Mouse (Mus musculus): ENCODE measurements at regions not wholly inside any gene's neighbourhood (a gene's known extent, or its start where the extent isn't known, plus 50 kb on each side); places are given as distances from the start of the nearest gene placed in this dataset.

DNA sequence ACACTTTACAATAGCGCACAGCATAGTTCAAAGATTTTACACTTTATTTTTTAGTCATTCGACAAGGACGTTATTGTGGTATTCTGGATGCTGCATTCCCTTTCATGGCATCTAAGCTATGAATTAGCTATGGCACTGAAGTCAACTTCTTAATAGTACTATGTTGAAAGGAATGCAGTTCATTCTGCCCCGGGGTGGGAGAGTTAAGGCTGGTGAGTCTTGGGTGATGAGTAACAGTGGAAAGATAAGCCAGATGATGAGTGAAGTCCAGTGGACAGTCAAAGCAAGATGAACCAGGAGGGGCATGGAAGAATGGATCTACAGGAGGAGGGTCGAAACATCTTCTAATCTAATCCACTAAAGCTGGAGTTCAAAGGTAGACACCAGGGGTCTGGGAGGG, 63.4 kb upstream of the Tspan2 start:
- WGBS = 83% methylated on average over 5 of the region's 5 CpGs
- H3K36me3 ChIP-seq (ENCODE audit: control insufficient read depth, insufficient read depth, low read length) = no peaks in the 10 kb centered on the region
- H3K9me3 ChIP-seq (replicated peaks; ENCODE audit: control insufficient read depth, low read length) = no peaks in the 10 kb centered on the region
- no peak overlapping the region for H3K9ac ChIP-seq (ENCODE audit: low read length)
- H3K4me1 ChIP-seq (ENCODE audit: control insufficient read depth, insufficient read depth, low read length) = no peaks in the 10 kb centered on the region
- H3K27ac ChIP-seq (ENCODE audit: low read length) = no peak overlapping the region
- no peak overlapping the region for H3K4me2 ChIP-seq (ENCODE audit: low read depth, low read length)
- no peak overlapping the region for H3K4me3 ChIP-seq (replicated peaks; ENCODE audit: low read length)
- no peak for ATAC-seq (ENCODE audit: insufficient read depth, low FRiP score)
- H3K27me3 ChIP-seq (ENCODE audit: control insufficient read depth, insufficient read depth, low read length) = no peaks in the 10 kb centered on the region

DNA sequence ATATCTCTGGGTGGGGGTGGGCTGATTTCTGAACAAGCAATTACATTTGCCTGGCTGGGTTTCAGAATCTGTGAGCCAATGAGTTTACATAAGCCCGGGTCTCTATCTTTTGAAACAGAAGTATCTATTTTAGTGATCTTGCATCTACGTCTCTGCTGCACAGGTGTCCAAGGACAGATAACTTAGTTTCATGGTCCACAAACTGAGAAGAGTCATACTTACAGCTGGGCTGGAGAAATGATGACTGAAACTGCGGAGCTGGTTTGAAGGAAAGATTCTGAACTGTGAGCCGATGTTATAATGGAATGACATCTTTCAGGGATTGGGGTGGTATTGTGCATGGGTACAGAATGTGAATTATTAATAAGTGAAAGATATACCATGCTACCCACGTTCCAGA, 60.8 kb upstream of the Tspan2 start:
- WGBS = 65% methylated on average over 5 of the region's 5 CpGs
- Histone ChIP-seq H3K27ac (ENCODE audit: low read length) (no peak overlapping the region), H3K9me3 (replicated peaks; ENCODE audit: control insufficient read depth, low read length) (no peaks in the 10 kb centered on the region), H3K36me3 (ENCODE audit: control insufficient read depth, insufficient read depth, low read length) (no peaks in the 10 kb centered on the region), H3K27me3 (ENCODE audit: control insufficient read depth, insufficient read depth, low read length) (no peaks in the 10 kb centered on the region), H3K9ac (ENCODE audit: low read length) (no peak overlapping the region), H3K4me3 (replicated peaks; ENCODE audit: low read length) (no peak overlapping the region), H3K4me2 (ENCODE audit: low read depth, low read length) (no peak overlapping the region), H3K4me1 (ENCODE audit: control insufficient read depth, insufficient read depth, low read length) (no peaks in the 10 kb centered on the region)
- ATAC-seq (ENCODE audit: insufficient read depth, low FRiP score) = no peak

DNA sequence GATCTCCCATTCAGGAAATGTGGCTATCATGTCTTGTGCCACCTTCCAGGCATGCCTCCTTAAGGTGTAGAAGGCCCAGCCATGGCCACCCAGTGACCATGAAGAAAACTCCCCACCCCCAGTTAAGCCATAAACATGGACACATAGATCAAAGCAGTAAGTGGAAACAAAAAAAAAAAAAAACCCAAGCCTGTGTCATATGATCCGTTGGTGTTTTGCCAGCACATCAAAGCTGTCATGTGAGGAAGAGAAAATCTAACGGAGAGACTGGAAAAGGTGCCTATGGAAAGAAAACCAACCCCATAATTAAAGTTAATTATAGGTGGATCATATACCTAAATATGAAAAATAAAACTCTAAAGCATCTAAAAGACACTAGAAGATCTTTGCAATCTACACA, 60.3 kb upstream of the Tspan2 start:
- H3K4me1 ChIP-seq (ENCODE audit: control insufficient read depth, insufficient read depth, low read length) = no peaks in the 10 kb centered on the region
- no peaks in the 10 kb centered on the region for H3K9me3 ChIP-seq (replicated peaks; ENCODE audit: control insufficient read depth, low read length)
- H3K4me2 ChIP-seq (ENCODE audit: low read depth, low read length) = no peak overlapping the region
- ATAC-seq (ENCODE audit: insufficient read depth, low FRiP score) = no peak
- H3K4me3 ChIP-seq (replicated peaks; ENCODE audit: low read length) = no peak overlapping the region
- 61% methylated on average over 2 of the region's 2 CpGs for WGBS
- no peak overlapping the region for H3K27ac ChIP-seq (ENCODE audit: low read length)
- no peak overlapping the region for H3K9ac ChIP-seq (ENCODE audit: low read length)
- no peaks in the 10 kb centered on the region for H3K36me3 ChIP-seq (ENCODE audit: control insufficient read depth, insufficient read depth, low read length)
- no peaks in the 10 kb centered on the region for H3K27me3 ChIP-seq (ENCODE audit: control insufficient read depth, insufficient read depth, low read length)

DNA sequence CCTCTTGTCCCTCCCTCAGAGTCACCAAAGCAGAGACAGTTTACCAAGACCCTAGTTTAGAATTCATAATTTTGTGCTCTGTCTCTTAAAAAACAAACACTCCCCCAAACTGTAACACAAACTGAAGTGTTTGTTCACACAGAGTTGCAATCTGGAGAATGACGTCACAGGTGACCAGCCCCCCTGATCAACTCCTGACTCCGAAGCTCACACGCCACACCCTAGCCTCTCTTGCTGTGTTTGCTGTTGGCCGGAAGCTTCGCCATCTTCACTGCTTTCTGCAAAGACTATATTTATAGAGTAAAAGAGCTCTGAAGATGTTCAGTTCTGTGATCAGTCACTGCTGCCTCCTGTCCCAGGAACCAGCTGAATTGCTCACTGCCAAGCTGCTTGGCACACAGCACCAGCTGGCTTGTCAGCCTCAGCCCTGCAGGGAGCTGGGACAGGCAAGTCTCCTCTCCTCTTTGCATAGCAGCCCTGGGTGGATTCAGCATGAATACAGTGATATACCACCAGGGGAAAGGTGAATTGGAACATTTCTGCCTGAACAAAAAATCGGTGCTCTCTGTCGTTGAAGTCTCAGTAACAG, 57.3 kb upstream of the Tspan2 start:
- Histone ChIP-seq H3K36me3 (ENCODE audit: control insufficient read depth, insufficient read depth, low read length) (no peaks in the 10 kb centered on the region), H3K27ac (ENCODE audit: low read length) (no peak overlapping the region), H3K27me3 (ENCODE audit: control insufficient read depth, insufficient read depth, low read length) (no peaks in the 10 kb centered on the region), H3K4me3 (replicated peaks; ENCODE audit: low read length) (no peak overlapping the region), H3K9ac (ENCODE audit: low read length) (no peak overlapping the region), H3K4me1 (ENCODE audit: control insufficient read depth, insufficient read depth, low read length) (no peaks in the 10 kb centered on the region), H3K4me2 (ENCODE audit: low read depth, low read length) (no peak overlapping the region), H3K9me3 (replicated peaks; ENCODE audit: control insufficient read depth, low read length) (no peaks in the 10 kb centered on the region)
- WGBS = 57% methylated on average over 7 of the region's 7 CpGs
- ATAC-seq (ENCODE audit: insufficient read depth, low FRiP score) = no peak

DNA sequence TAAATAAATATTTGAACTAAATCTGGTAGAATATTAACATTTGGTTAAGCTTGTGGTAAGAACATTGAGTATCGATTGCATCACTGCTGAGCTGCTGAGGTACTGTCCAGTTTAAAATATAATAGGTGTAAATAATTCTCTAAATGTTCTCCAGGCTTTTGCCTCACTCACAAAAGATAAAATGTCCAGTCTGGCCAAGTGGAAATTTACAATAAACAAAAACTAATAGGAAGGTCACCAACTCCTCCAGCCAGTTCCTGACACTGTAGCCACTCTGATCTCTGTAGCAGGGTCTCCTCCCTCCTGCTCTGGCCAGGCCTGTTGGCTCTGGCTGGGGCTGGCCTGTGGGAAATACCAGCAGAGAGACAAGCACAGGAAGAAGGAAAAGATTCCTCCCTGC, 55.8 kb upstream of the Tspan2 start:
- Histone ChIP-seq H3K36me3 (ENCODE audit: control insufficient read depth, insufficient read depth, low read length) (no peaks in the 10 kb centered on the region), H3K27me3 (ENCODE audit: control insufficient read depth, insufficient read depth, low read length) (no peaks in the 10 kb centered on the region), H3K9me3 (replicated peaks; ENCODE audit: control insufficient read depth, low read length) (no peaks in the 10 kb centered on the region), H3K4me2 (ENCODE audit: low read depth, low read length) (no peak overlapping the region), H3K4me1 (ENCODE audit: control insufficient read depth, insufficient read depth, low read length) (peaks cover 8% of the 10 kb centered on the region), H3K9ac (ENCODE audit: low read length) (no peak overlapping the region), H3K27ac (ENCODE audit: low read length) (no peak overlapping the region), H3K4me3 (replicated peaks; ENCODE audit: low read length) (no peak overlapping the region)
- 43% methylated on average over 1 of the region's 1 CpGs for WGBS
- no peak for ATAC-seq (ENCODE audit: insufficient read depth, low FRiP score)

DNA sequence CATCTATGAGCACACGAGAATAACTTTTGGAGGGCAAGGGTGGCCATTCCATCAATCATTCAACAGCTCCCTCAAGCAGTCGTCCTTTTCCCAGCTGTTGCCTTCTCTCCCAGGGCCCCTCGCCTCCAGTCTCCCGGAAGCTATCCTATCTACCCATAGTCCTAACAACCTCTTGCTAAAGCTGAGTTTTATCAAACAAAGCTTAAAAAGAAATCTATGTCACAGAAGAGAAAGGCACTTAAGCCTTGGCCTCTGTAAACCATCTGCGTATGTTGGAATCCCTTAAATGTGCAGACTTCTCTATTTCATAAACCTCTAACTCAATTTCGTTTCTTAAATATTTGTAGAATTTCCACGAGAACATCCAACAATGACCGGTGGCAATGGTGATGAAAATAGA, 51.9 kb upstream of the Tspan2 start:
- no peak overlapping the region for H3K4me2 ChIP-seq (ENCODE audit: low read depth, low read length)
- H3K9me3 ChIP-seq (replicated peaks; ENCODE audit: control insufficient read depth, low read length) = no peaks in the 10 kb centered on the region
- H3K36me3 ChIP-seq (ENCODE audit: control insufficient read depth, insufficient read depth, low read length) = no peaks in the 10 kb centered on the region
- H3K4me3 ChIP-seq (replicated peaks; ENCODE audit: low read length) = no peak overlapping the region
- peaks cover 11% of the 10 kb centered on the region for H3K4me1 ChIP-seq (ENCODE audit: control insufficient read depth, insufficient read depth, low read length)
- WGBS = 40% methylated on average over 8 of the region's 8 CpGs
- ATAC-seq (ENCODE audit: insufficient read depth, low FRiP score) = peak; percentile 57
- H3K9ac ChIP-seq (ENCODE audit: low read length) = no peak overlapping the region
- H3K27me3 ChIP-seq (ENCODE audit: control insufficient read depth, insufficient read depth, low read length) = no peaks in the 10 kb centered on the region
- H3K27ac ChIP-seq (ENCODE audit: low read length) = no peak overlapping the region; the same call in 1 of the 2 replicates

DNA sequence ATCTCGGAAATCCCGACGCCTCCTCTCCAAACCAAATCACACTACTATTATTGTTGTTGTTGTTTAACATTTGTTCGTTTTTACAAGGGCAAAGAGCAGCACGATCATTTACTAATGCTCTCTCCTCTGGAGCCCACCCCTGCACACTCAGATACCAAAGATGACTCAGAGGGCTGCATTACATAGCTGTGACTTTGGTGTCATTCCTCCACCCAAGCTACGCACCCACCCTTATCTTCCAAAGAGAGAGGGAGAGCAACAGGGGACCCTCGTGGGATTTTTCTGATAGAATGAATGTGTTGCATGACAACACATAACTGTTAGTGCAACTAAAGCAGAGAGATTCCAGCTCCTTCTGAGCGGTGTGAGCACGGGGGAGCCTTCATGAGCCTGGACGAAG, 50.8 kb upstream of the Tspan2 start:
- no peak overlapping the region for H3K4me3 ChIP-seq (replicated peaks; ENCODE audit: low read length)
- H3K9ac ChIP-seq (ENCODE audit: low read length) = no peak overlapping the region
- H3K4me2 ChIP-seq (ENCODE audit: low read depth, low read length) = no peak overlapping the region
- no peaks in the 10 kb centered on the region for H3K36me3 ChIP-seq (ENCODE audit: control insufficient read depth, insufficient read depth, low read length)
- 71% methylated on average over 10 of the region's 10 CpGs for WGBS
- peak overlapping the region; percentile 82; the same call in 1 of the 2 replicates for H3K27ac ChIP-seq (ENCODE audit: low read length)
- no peak for ATAC-seq (ENCODE audit: insufficient read depth, low FRiP score)
- H3K9me3 ChIP-seq (replicated peaks; ENCODE audit: control insufficient read depth, low read length) = no peaks in the 10 kb centered on the region
- H3K4me1 ChIP-seq (ENCODE audit: control insufficient read depth, insufficient read depth, low read length) = peaks cover 15% of the 10 kb centered on the region
- H3K27me3 ChIP-seq (ENCODE audit: control insufficient read depth, insufficient read depth, low read length) = no peaks in the 10 kb centered on the region
